7 mouse cellular contexts compared by ENCODE assay signal in genomic region chr2:116893316-116893987, GRCm38 (mm10). TPM values are rescaled to one million over a fixed set of nuclear protein-coding genes. Genes with fewer than 3 reads are reported as not detected.
DNase-seq lines count a peak whose midpoint lies in the region; ATAC-seq and TF ChIP-seq lines count a peak whose summit lies in the region.

No protein-coding gene starts in this region.

- DNase-seq in lung, adult 2 months: no peak
- no peak for DNase-seq in forebrain, postnatal 0 days
- DNase-seq in stomach, postnatal 0 days (ENCODE audit: low spot score): no peak
- no peak for DNase-seq in c-Kit-positive CD71-positive TER-119-positive erythroid progenitor cells, embryonic 14.5 days (ENCODE audit: low spot score)
- DNase-seq in thymus, adult 18-20 months: no peak

- no peak for TF ChIP-seq CTCF in lung, adult 2 months (IDR thresholded peaks at IDR 0.05; ENCODE audit: insufficient read depth, low read length)
- no peak for TF ChIP-seq CTCF in forebrain, postnatal 0 days (IDR thresholded peaks at IDR 0.05; ENCODE audit: low read depth)
- TF ChIP-seq CTCF in stomach, postnatal 0 days (IDR thresholded peaks at IDR 0.05; ENCODE audit: low read depth): no peak

- H3K4me2 ChIP-seq in lung, embryonic 15.5 days: peak overlapping the region; percentile 59
- H3K4me2 ChIP-seq in forebrain, postnatal 0 days (ENCODE audit: low read depth): peak overlapping the region; percentile 56
- peak overlapping the region; percentile 67 for H3K4me2 ChIP-seq in limb, embryonic 13.5 days (replicated peaks)
- H3K4me2 ChIP-seq in stomach, postnatal 0 days (replicated peaks; ENCODE audit: low read depth): peak overlapping the region; percentile 46

- H3K9ac ChIP-seq in lung, embryonic 15.5 days: no peak overlapping the region
- H3K9ac ChIP-seq in forebrain, postnatal 0 days: peak overlapping the region; percentile 3; the same call in 1 of the 2 replicates
- no peak overlapping the region for H3K9ac ChIP-seq in limb, embryonic 13.5 days
- no peak overlapping the region for H3K9ac ChIP-seq in stomach, postnatal 0 days (ENCODE audit: low read length)

- TF ChIP-seq EP300 in stomach, postnatal 0 days (optimal IDR thresholded peaks at IDR 0.05): no peak

- peak overlapping the region; percentile 31 for H3K4me3 ChIP-seq in lung, embryonic 15.5 days
- H3K4me3 ChIP-seq in lung, adult 2 months (replicated peaks; ENCODE audit: extremely low read depth, low read depth, low read length): no peak overlapping the region
- H3K4me3 ChIP-seq in forebrain, postnatal 0 days (ENCODE audit: low read depth, low read length): peak overlapping the region; percentile 29
- H3K4me3 ChIP-seq in limb, embryonic 13.5 days: peak overlapping the region; percentile 38
- H3K4me3 ChIP-seq in stomach, postnatal 0 days (ENCODE audit: low read depth, low read length): no peak overlapping the region

- no peaks in the 10 kb centered on the region for H3K27me3 ChIP-seq in lung, embryonic 15.5 days
- no peaks in the 10 kb centered on the region for H3K27me3 ChIP-seq in forebrain, postnatal 0 days (ENCODE audit: insufficient read depth, low read length)
- no peaks in the 10 kb centered on the region for H3K27me3 ChIP-seq in limb, embryonic 13.5 days
- no peaks in the 10 kb centered on the region for H3K27me3 ChIP-seq in stomach, postnatal 0 days (ENCODE audit: control insufficient read depth, insufficient read depth, low read length)

- H3K36me3 ChIP-seq in lung, embryonic 15.5 days: no peaks in the 10 kb centered on the region
- no peaks in the 10 kb centered on the region for H3K36me3 ChIP-seq in forebrain, postnatal 0 days (ENCODE audit: insufficient read depth)
- no peaks in the 10 kb centered on the region for H3K36me3 ChIP-seq in limb, embryonic 13.5 days
- H3K36me3 ChIP-seq in stomach, postnatal 0 days (ENCODE audit: control insufficient read depth, insufficient read depth, low read length): no peaks in the 10 kb centered on the region

- no peaks in the 10 kb centered on the region for H3K9me3 ChIP-seq in lung, embryonic 15.5 days
- no peaks in the 10 kb centered on the region for H3K9me3 ChIP-seq in forebrain, postnatal 0 days (ENCODE audit: low read length)
- no peaks in the 10 kb centered on the region for H3K9me3 ChIP-seq in limb, embryonic 13.5 days
- H3K9me3 ChIP-seq in stomach, postnatal 0 days (ENCODE audit: control insufficient read depth, low read length): no peaks in the 10 kb centered on the region

- WGBS in lung, embryonic 15.5 days: 17% methylated on average over 13 of the region's 14 CpGs
- WGBS in lung, adult 2 months: 20% methylated on average over 14 of the region's 14 CpGs
- 33% methylated on average over 13 of the region's 14 CpGs for WGBS in forebrain, postnatal 0 days
- WGBS in limb, embryonic 13.5 days: 25% methylated on average over 13 of the region's 14 CpGs
- 23% methylated on average over 13 of the region's 14 CpGs for WGBS in stomach, postnatal 0 days

- no peak for TF ChIP-seq POLR2A in lung, adult 2 months (IDR thresholded peaks at IDR 0.05; ENCODE audit: borderline replicate concordance, extremely low read depth, low read depth, low read length)

- peak; percentile 23 for ATAC-seq in lung, embryonic 15.5 days (ENCODE audit: borderline replicate concordance, extremely low read depth, low FRiP score, low TSS enrichment)
- ATAC-seq in forebrain, postnatal 0 days: peak; percentile 30
- ATAC-seq in limb, embryonic 13.5 days (ENCODE audit: low FRiP score, low read depth): no peak
- ATAC-seq in stomach, postnatal 0 days (ENCODE audit: low FRiP score, low TSS enrichment): no peak; the same call in 1 of the 2 replicates

- peaks cover 7% of the 10 kb centered on the region for H3K4me1 ChIP-seq in lung, embryonic 15.5 days
- H3K4me1 ChIP-seq in lung, adult 2 months (ENCODE audit: control insufficient read depth, insufficient read depth, low read length): no peaks in the 10 kb centered on the region
- no peaks in the 10 kb centered on the region for H3K4me1 ChIP-seq in forebrain, postnatal 0 days (ENCODE audit: insufficient read depth)
- H3K4me1 ChIP-seq in limb, embryonic 13.5 days: peaks cover 8% of the 10 kb centered on the region; the same call in 1 of the 2 replicates
- H3K4me1 ChIP-seq in stomach, postnatal 0 days (replicated peaks; ENCODE audit: control insufficient read depth, insufficient read depth): no peaks in the 10 kb centered on the region

- no peak overlapping the region for H3K27ac ChIP-seq in lung, embryonic 15.5 days
- no peak overlapping the region for H3K27ac ChIP-seq in forebrain, postnatal 0 days (ENCODE audit: low read depth, low read length)
- H3K27ac ChIP-seq in limb, embryonic 13.5 days: no peak overlapping the region
- no peak overlapping the region for H3K27ac ChIP-seq in stomach, postnatal 0 days (replicated peaks)

RNA-seq across cellular contexts. Expression of gene Tmco5, which starts 15.0 kb away (rescaled TPM):
- not detected in 2 replicates for polyA plus RNA-seq in lung, embryonic 15.5 days (2015; fragmentation: Nextera tagmentation; extraction: Ambion mirVana)
- polyA plus RNA-seq in lung, adult 2 months (2012; rRNA removed): not detected in 2 replicates
- total RNA-seq in forebrain, postnatal 0 days (2014; rRNA removed): not detected in 2 replicates
- 0.20 and 0.21 TPM in 2 replicates for polyA plus RNA-seq in forebrain, postnatal 0 days (2015; fragmentation: Nextera tagmentation; extraction: Ambion mirVana)
- not detected in 2 replicates for polyA plus RNA-seq in limb, embryonic 13.5 days (2015; fragmentation: Nextera tagmentation; extraction: Ambion mirVana)
- not detected in 2 replicates for polyA plus RNA-seq in stomach, postnatal 0 days (2015; fragmentation: Nextera tagmentation; extraction: Ambion mirVana)

Comparison
In these comparisons a context has a peak if more than half of its experiments do, and no peak if none do; other contexts are left out.
1. H3K4me3 ChIP-seq: peak in lung, embryonic 15.5 days (single experiment), forebrain, postnatal 0 days (single experiment) and limb, embryonic 13.5 days (single experiment); none in lung, adult 2 months (single experiment) and stomach, postnatal 0 days (single experiment).
2. ATAC-seq: peak in lung, embryonic 15.5 days (single experiment) and forebrain, postnatal 0 days (single experiment); none in limb, embryonic 13.5 days (single experiment) and stomach, postnatal 0 days (single experiment).
3. Peak in every context shown above with its lines, with median percentiles within 50 percentile points of each other: H3K4me2 ChIP-seq.